Mouse (Mus musculus) 416B (cell line): Measurements from ENCODE around the gene Myo15.
A peak's percentile ranks its signal among the peaks of the same experiment; 100 is the strongest.
"Not testable (repeated sequence)": the region's sequence is repeated elsewhere in the genome, so short reads cannot be mapped to it uniquely, and the experiment has no call there.

Experiments
- DNase-seq: peaks from one replicate; pipeline ENCODE4 v3.0.0; 2011; ENCODE audit warnings: low read depth

Gene Myo15

DNA sequence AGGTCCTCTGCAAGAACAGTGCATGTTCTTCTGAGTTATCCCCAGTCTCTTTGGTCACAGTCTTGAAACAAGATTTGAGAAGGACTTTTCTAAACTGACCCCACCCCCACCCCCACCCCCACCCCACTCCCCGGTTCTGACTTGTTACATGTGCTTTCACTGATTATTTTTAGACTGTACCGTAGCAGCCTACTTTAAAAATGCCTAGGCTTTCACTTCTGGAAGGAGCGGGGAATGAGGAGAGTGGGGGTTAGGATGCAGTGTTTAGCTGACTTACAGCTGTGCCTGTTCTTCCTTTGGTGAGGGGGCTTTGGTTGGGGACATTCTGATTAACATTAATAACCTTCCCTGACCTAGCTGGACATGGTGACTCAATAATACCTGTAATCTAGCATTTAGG lies 79.0 kb downstream of the Myo15 start:
- DNase-seq = no peak

DNA sequence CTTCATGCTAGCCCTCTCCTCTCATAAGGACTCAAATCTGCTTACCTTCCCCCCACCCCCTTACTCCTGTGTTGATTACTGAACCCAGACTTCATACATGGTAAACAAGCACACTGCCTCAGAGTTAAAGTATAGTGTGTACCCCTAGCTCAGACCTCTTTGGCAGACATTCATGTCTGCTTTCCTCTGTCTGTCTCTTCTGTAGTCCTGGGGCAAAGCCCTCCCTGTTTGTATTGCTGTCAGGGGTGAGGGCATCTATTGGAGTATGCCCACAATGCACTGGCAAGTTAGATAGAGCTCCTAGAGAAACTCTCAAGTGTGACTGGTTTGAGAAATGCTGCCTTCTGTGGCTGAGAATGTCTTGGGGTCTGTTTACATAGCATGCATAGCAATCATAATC lies 84.0 kb downstream of the Myo15 start:
- no peak for DNase-seq

DNA sequence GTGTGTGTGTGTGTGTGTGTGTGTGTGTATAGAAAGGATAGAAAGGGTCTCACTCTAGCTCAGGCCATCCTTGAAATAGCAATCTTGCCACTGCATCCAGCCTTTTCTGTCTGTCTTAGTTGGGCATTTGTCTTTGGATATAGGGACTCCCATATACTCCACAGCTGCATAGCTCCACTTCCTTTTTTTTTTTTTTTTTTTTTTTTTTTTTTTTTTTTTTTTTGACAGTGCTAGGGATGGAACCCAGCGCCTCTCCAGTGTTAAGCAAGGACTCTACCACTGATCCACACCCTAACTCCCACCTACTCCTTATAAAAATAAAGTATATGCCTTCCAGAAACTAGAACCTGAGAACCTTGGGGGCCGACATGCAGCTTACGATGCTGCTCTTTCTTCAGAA lies 88.5 kb downstream of the Myo15 start:
- DNase-seq = no peak

- DNase-seq = peak; percentile 75
Measured at GRCm38 (mm10) chr11:60559342-60559741, 90.2 kb downstream of the Myo15 start.

DNA sequence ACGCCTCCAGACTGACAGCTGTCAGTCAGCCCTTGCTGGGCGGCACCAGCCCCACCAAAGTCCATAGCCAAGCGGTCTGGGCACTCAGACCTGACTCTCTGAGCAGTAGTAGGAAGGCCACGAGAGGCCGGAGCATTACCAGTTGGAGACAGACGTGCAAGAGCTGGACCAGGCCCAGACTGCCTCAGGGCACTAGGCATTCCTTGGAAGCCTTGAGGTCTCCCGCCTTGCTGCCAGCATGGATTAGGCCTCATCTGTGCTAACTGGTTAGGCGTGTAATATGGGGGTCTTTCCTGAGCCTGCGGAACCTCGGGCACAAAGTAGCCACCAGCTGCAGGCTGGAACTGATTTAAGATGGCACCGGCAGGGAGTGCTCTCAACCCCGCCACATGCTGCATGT lies 104.9 kb downstream of the Myo15 start:
- DNase-seq = not testable (repeated sequence)
